Mouse (Mus musculus) liver, embryonic 14.5 days (tissue): ENCODE results near the gene Npc2. TPM values are rescaled to one million over a fixed set of nuclear protein-coding genes. Genes with fewer than 3 reads are reported as not detected.

ENCODE experiments used
- ATAC-seq: fragments of 200-750 bp; cut with Nextera tagmentation; 2 replicates; pipeline ENCODE4 v1.8.0; 2017; ENCODE audit warnings: moderate number of reproducible peaks, mild to moderate bottlenecking, moderate library complexity; ENCODE audit not compliant: insufficient read depth
- DNase-seq, 3 experiments: peaks; one replicate each; pipeline ENCODE4 v3.0.0-alpha.2; 2012 to 2013; ENCODE audit warnings: low read depth in 3 of 3, low spot score in 3 of 3
- H3K27ac ChIP-seq: fragments of 300-500 bp; sonication (generic); 2 replicates; pipeline ENCODE4 v1.5.1; 2014; ENCODE audit warnings: moderate library complexity, mild to moderate bottlenecking, control low read depth, inconsistent platforms
- H3K27me3 ChIP-seq: fragments of 300-500 bp; sonication (generic); 2 replicates; pipeline ENCODE4 v1.6.1; 2014; ENCODE audit warnings: mild to moderate bottlenecking, low read length, moderate library complexity; ENCODE audit not compliant: control insufficient read depth, insufficient read depth
- H3K36me3 ChIP-seq: fragments of 300-500 bp; sonication (generic); replicated peaks from 2 replicates; pipeline ENCODE4 v1.6.1; 2014; ENCODE audit warnings: low read depth; ENCODE audit not compliant: control insufficient read depth, insufficient read depth
- H3K4me1 ChIP-seq, 2 experiments: fragments of 200-500 bp in 1 of 2; fragments of 300-500 bp in 1 of 2; sonication (generic) in 1 of 2; replicated peaks; 2 replicates each; pipeline ENCODE4 v1.6.1; 2012 to 2014; ENCODE audit warnings: antibody characterized with exemption in 1 of 2, inconsistent platforms in 1 of 2, low read length in 1 of 2; ENCODE audit not compliant: control insufficient read depth in 2 of 2, insufficient read depth in 2 of 2
- H3K4me2 ChIP-seq: fragments of 300-500 bp; sonication (generic); 2 replicates; pipeline ENCODE4 v1.6.1; 2014; ENCODE audit warnings: low read depth, mild to moderate bottlenecking, control low read depth, moderate library complexity
- H3K4me3 ChIP-seq, 2 experiments: fragments of 200-500 bp in 1 of 2; fragments of 300-500 bp in 1 of 2; sonication (generic) in 1 of 2; 2 replicates each; pipeline ENCODE4 v1.5.1; 2012 to 2014; ENCODE audit warnings: low read depth in 2 of 2, low read length in 2 of 2, mild to moderate bottlenecking in 2 of 2, control low read depth in 1 of 2, inconsistent platforms in 1 of 2, moderate library complexity in 1 of 2; ENCODE audit not compliant: insufficient read depth in 1 of 2
- H3K9ac ChIP-seq: fragments of 300-500 bp; sonication (generic); replicated peaks from 2 replicates; pipeline ENCODE4 v1.6.1; 2014; ENCODE audit warnings: mild to moderate bottlenecking, control low read depth, moderate library complexity
- H3K9me3 ChIP-seq: fragments of 300-500 bp; sonication (generic); 2 replicates; pipeline ENCODE4 v1.6.1; 2016; ENCODE audit warnings: low read length, mixed read lengths; ENCODE audit not compliant: control insufficient read depth
- CTCF ChIP-seq: IDR thresholded peaks from 2 replicates; pipeline ENCODE4 v1.5.1; 2016; ENCODE audit warnings: antibody characterized with exemption, low read depth, control low read depth
- EP300 ChIP-seq: IDR thresholded peaks from 2 replicates; pipeline ENCODE4 v1.6.1; 2016; ENCODE audit warnings: antibody characterized with exemption, low read depth
- WGBS: fragments of 180-500 bp; shearing (Covaris S2); extraction: QIAGEN DNeasy Blood & Tissue Kit; methylation state at CpG from one replicate; pipeline ENCODE4 v1.1.7; 2014; ENCODE audit not compliant: insufficient replicate concordance; 5-methylcytosine and 5-hydroxymethylcytosine counted together
- polyA plus RNA-seq, 2 experiments: library from polyadenylated mRNA; depleted of rRNA in 1 of 2; stranded (reverse) in 1 of 2; unstranded in 1 of 2; fragments of >200 nt; fragmentation: Nextera tagmentation in 1 of 2; extraction: Ambion mirVana in 1 of 2; gene quantifications; 2 replicates each; pipeline versions ENCODE4 v1.2.1 to v1.2.3; 2012 to 2014

Npc2 gene
- polyA plus RNA-seq, 2 experiments = 18.0 to 22.5 TPM

- ATAC-seq (no peak), DNase-seq (no peak)
- Histone ChIP-seq H3K4me3 (no peak overlapping the region), H3K36me3 (peaks cover 6% of the 10 kb centered on the region), H3K4me1 (no peaks in the 10 kb centered on the region), H3K27me3 (no peaks in the 10 kb centered on the region), H3K4me2 (no peak overlapping the region), H3K9me3 (no peaks in the 10 kb centered on the region), H3K27ac (no peak overlapping the region), H3K9ac (no peak overlapping the region)
- 86% methylated on average over 10 of the region's 10 CpGs for WGBS
- TF ChIP-seq CTCF (no peak), EP300 (no peak)
Observed at GRCm38 (mm10) chr12:84756016-84756415, 16.9 kb downstream of the Npc2 start.

- TF ChIP-seq EP300 (no peak), CTCF (peak; percentile 80)
- no peak overlapping the region for H3K27ac ChIP-seq
- H3K4me1 ChIP-seq = no peaks in the 10 kb centered on the region
- 56% methylated on average over 16 of the region's 16 CpGs for WGBS
- H3K9ac ChIP-seq = no peak overlapping the region
- DNase-seq = peak; percentile 24 to 30 (median 30)
- no peaks in the 10 kb centered on the region for H3K9me3 ChIP-seq
- no peak overlapping the region for H3K4me2 ChIP-seq
- no peaks in the 10 kb centered on the region for H3K27me3 ChIP-seq
- peaks cover 5% of the 10 kb centered on the region for H3K36me3 ChIP-seq
- H3K4me3 ChIP-seq = no peak overlapping the region
- ATAC-seq = no peak
Observed at GRCm38 (mm10) chr12:84755008-84755695, 17.8 kb downstream of the Npc2 start.

- H3K36me3 ChIP-seq = peaks cover 2% of the 10 kb centered on the region
- no peak overlapping the region for H3K4me2 ChIP-seq
- no peak overlapping the region for H3K4me3 ChIP-seq
- no peak overlapping the region for H3K27ac ChIP-seq
- peak in 1 of 3 experiments; percentile 23 for DNase-seq
- no peaks in the 10 kb centered on the region for H3K27me3 ChIP-seq
- H3K9ac ChIP-seq = no peak overlapping the region
- H3K4me1 ChIP-seq = no peaks in the 10 kb centered on the region
- no peaks in the 10 kb centered on the region for H3K9me3 ChIP-seq
- no peak for ATAC-seq
- TF ChIP-seq EP300 (no peak), CTCF (no peak)
- 44% methylated on average over 14 of the region's 14 CpGs for WGBS
Observed at GRCm38 (mm10) chr12:84752131-84752977, 20.6 kb downstream of the Npc2 start.

- Histone ChIP-seq H3K4me3 (no peak overlapping the region), H3K27ac (no peak overlapping the region), H3K27me3 (no peaks in the 10 kb centered on the region), H3K36me3 (no peaks in the 10 kb centered on the region; the same call in 1 of the 2 replicates), H3K4me2 (no peak overlapping the region), H3K4me1 (no peaks in the 10 kb centered on the region), H3K9ac (no peak overlapping the region), H3K9me3 (no peaks in the 10 kb centered on the region)
- no peak for ATAC-seq
- WGBS = 26% methylated on average over 14 of the region's 14 CpGs
- no peak for TF ChIP-seq CTCF
- TF ChIP-seq EP300 = no peak
- DNase-seq = no peak
Observed at GRCm38 (mm10) chr12:84750661-84751060, 22.3 kb downstream of the Npc2 start.

GRCm38 (mm10) chr12:84748134-84748533 lies 24.8 kb downstream of the Npc2 start:
- WGBS = 29% methylated on average over 3 of the region's 3 CpGs
- Histone ChIP-seq H3K27me3 (no peaks in the 10 kb centered on the region), H3K4me1 (no peaks in the 10 kb centered on the region), H3K9me3 (no peaks in the 10 kb centered on the region), H3K27ac (no peak overlapping the region), H3K9ac (no peak overlapping the region), H3K4me3 (no peak overlapping the region), H3K4me2 (no peak overlapping the region), H3K36me3 (no peaks in the 10 kb centered on the region)
- DNase-seq (no peak), ATAC-seq (no peak)
- TF ChIP-seq EP300 (no peak), CTCF (no peak)
